Mouse (Mus musculus): Measurements from ENCODE around the gene Umad1. TPM values are rescaled to one million over a fixed set of nuclear protein-coding genes. Genes with fewer than 3 reads are reported as not detected.

Umad1 gene
- polyA plus RNA-seq (2012; fragmentation: generic; extraction: Trizol) = 5.9 TPM

- H3K79me2 ChIP-seq (ENCODE audit: control insufficient read depth, insufficient read depth) = peaks cover 24% of the 10 kb centered on the region
- H3K4me3 ChIP-seq = peak within 1 kb of the TSS; percentile 92
- peak within 1 kb of the TSS; percentile 96 for H3K4me2 ChIP-seq (ENCODE audit: low read depth)
- peak within 1 kb of the TSS; percentile 13 for H3ac ChIP-seq (ENCODE audit: control insufficient read depth, insufficient read length)
- TF ChIP-seq MYOD1 (IDR thresholded peaks at IDR 0.05; ENCODE audit: control insufficient read depth in 1 of 3, insufficient read length in 2 of 3, low read depth in 2 of 3) (no peak), MYOG (IDR thresholded peaks at IDR 0.05; ENCODE audit: control insufficient read depth in 1 of 3, insufficient read depth in 1 of 3, insufficient read length in 2 of 3, low read depth in 2 of 3) (no peak), POLR2A (IDR thresholded peaks at IDR 0.05; ENCODE audit: insufficient read length, low read depth) (peak; percentile 77), E2F4 (IDR thresholded peaks at IDR 0.05; ENCODE audit: insufficient read depth) (peak; percentile 76), CEBPB (IDR thresholded peaks at IDR 0.05; ENCODE audit: insufficient read depth, poor library complexity, severe bottlenecking) (0 out of 2 replicates have a peak, but pooled peaks have one; percentile 23), MAX (IDR thresholded peaks at IDR 0.05; ENCODE audit: low read depth) (no peak), POLR2AphosphoS2 (IDR thresholded peaks at IDR 0.05; ENCODE audit: insufficient read length, low read depth) (peak; percentile 79), USF1 (IDR thresholded peaks at IDR 0.05; ENCODE audit: low read depth) (no peak), SRF (IDR thresholded peaks at IDR 0.05; ENCODE audit: control insufficient read depth, insufficient read length, low read depth) (no peak), TCF12 (IDR thresholded peaks at IDR 0.05; ENCODE audit: insufficient read depth, poor library complexity, severe bottlenecking) (no peak), TCF3 (IDR thresholded peaks at IDR 0.05; ENCODE audit: insufficient read length, low read depth) (no peak), REST (IDR thresholded peaks at IDR 0.05; ENCODE audit: insufficient read depth, insufficient read length) (no peak)
- H3K27me3 ChIP-seq (ENCODE audit: control insufficient read depth, insufficient read depth, insufficient read length) = no peaks in the 10 kb centered on the region
- peaks cover 5% of the 10 kb centered on the region for H3K36me3 ChIP-seq (ENCODE audit: control insufficient read depth, insufficient read depth)
These were observed at the start of gene Umad1, which contains the start of the genes Rpa3 and Gm45062 for GRCm38 (mm10) chr6:8259004-8259666. Umad1 (plus strand) TSS chr6:8259288. Rpa3 (minus strand) TSS chr6:8259173. Gm45062 (plus strand) TSS chr6:8259450.

GRCm38 (mm10) chr6:8209866-8210186 is 49.3 kb upstream of the Umad1 start:
- Histone ChIP-seq H3ac (ENCODE audit: control insufficient read depth, insufficient read length) (peak overlapping the region; percentile 80), H3K4me3 (peak overlapping the region; percentile 35)
- TF ChIP-seq MAX (IDR thresholded peaks at IDR 0.05; ENCODE audit: low read depth) = no peak
- no peak for TF ChIP-seq POLR2A (IDR thresholded peaks at IDR 0.05; ENCODE audit: insufficient read length, low read depth)
- TF ChIP-seq SRF (IDR thresholded peaks at IDR 0.05; ENCODE audit: control insufficient read depth, insufficient read length, low read depth) = no peak
- no peak for TF ChIP-seq MYOG (IDR thresholded peaks at IDR 0.05; ENCODE audit: control insufficient read depth in 1 of 3, insufficient read depth in 1 of 3, insufficient read length in 2 of 3, low read depth in 2 of 3)

GRCm38 (mm10) chr6:8210661-8211060 is 48.4 kb upstream of the Umad1 start:
- TF ChIP-seq SRF (IDR thresholded peaks at IDR 0.05; ENCODE audit: control insufficient read depth, insufficient read length, low read depth) (no peak), POLR2A (IDR thresholded peaks at IDR 0.05; ENCODE audit: insufficient read length, low read depth) (no peak), E2F4 (IDR thresholded peaks at IDR 0.05; ENCODE audit: insufficient read depth) (no peak), MYOD1 (IDR thresholded peaks at IDR 0.05; ENCODE audit: control insufficient read depth in 1 of 3, insufficient read length in 2 of 3, low read depth in 2 of 3) (no peak), POLR2AphosphoS2 (IDR thresholded peaks at IDR 0.05; ENCODE audit: insufficient read length, low read depth) (no peak), CEBPB (IDR thresholded peaks at IDR 0.05; ENCODE audit: insufficient read depth, poor library complexity, severe bottlenecking) (no peak), REST (IDR thresholded peaks at IDR 0.05; ENCODE audit: insufficient read depth, insufficient read length) (no peak)
- Histone ChIP-seq H3K79me2 (ENCODE audit: control insufficient read depth, insufficient read depth) (peaks cover 21% of the 10 kb centered on the region), H3K4me2 (ENCODE audit: low read depth) (peak overlapping the region; percentile 90), H3ac (ENCODE audit: control insufficient read depth, insufficient read length) (no peak overlapping the region), H3K4me3 (peak overlapping the region; percentile 35), H3K36me3 (ENCODE audit: control insufficient read depth, insufficient read depth) (peaks cover 2% of the 10 kb centered on the region), H3K27me3 (ENCODE audit: control insufficient read depth, insufficient read depth, insufficient read length) (no peaks in the 10 kb centered on the region)

More at GRCm38 (mm10) chr6:8209866-8210186, 49.3 kb upstream of the Umad1 start:
- Histone ChIP-seq H3K79me2 (ENCODE audit: control insufficient read depth, insufficient read depth) (peaks cover 21% of the 10 kb centered on the region), H3K4me2 (ENCODE audit: low read depth) (peak overlapping the region; percentile 90), H3K27me3 (ENCODE audit: control insufficient read depth, insufficient read depth, insufficient read length) (no peaks in the 10 kb centered on the region), H3K36me3 (ENCODE audit: control insufficient read depth, insufficient read depth) (no peaks in the 10 kb centered on the region)

DNA sequence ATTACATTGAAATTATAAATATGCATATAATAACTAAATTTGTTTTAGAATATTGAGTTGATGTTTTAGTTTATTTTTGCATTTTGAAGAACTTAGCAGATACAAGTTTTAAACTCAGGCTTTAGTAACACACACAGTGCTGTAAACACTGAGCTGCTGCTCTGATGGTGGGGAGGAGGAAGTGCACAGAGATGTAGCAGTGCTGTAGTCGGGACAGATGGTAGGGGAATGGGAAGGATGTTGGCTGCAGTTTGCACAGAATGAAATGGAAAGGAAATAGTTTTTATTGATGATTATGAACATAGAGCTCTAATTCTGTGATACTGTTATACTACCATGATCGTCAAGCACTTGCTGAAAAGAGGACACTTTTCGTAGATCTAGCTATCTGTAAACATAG is 32.1 kb upstream of the Umad1 start:
- Histone ChIP-seq H3K36me3 (ENCODE audit: control insufficient read depth, insufficient read depth) (peaks cover 42% of the 10 kb centered on the region), H3ac (ENCODE audit: control insufficient read depth, insufficient read length) (no peak overlapping the region), H3K4me2 (ENCODE audit: low read depth) (no peak overlapping the region), H3K27me3 (ENCODE audit: control insufficient read depth, insufficient read depth, insufficient read length) (no peaks in the 10 kb centered on the region), H3K4me3 (no peak overlapping the region), H3K79me2 (ENCODE audit: control insufficient read depth, insufficient read depth) (no peaks in the 10 kb centered on the region)
- no peak for TF ChIP-seq POLR2AphosphoS2 (IDR thresholded peaks at IDR 0.05; ENCODE audit: insufficient read length, low read depth)
- no peak for TF ChIP-seq POLR2A (IDR thresholded peaks at IDR 0.05; ENCODE audit: insufficient read length, low read depth)
- TF ChIP-seq TCF3 (IDR thresholded peaks at IDR 0.05; ENCODE audit: insufficient read length, low read depth) = no peak
- TF ChIP-seq SRF (IDR thresholded peaks at IDR 0.05; ENCODE audit: control insufficient read depth, insufficient read length, low read depth) = no peak
- no peak for TF ChIP-seq USF1 (IDR thresholded peaks at IDR 0.05; ENCODE audit: low read depth)
- TF ChIP-seq MAX (IDR thresholded peaks at IDR 0.05; ENCODE audit: low read depth) = no peak
- TF ChIP-seq MYOG (IDR thresholded peaks at IDR 0.05; ENCODE audit: control insufficient read depth in 1 of 3, insufficient read depth in 1 of 3, insufficient read length in 2 of 3, low read depth in 2 of 3) = no peak
- TF ChIP-seq E2F4 (IDR thresholded peaks at IDR 0.05; ENCODE audit: insufficient read depth) = no peak
- TF ChIP-seq TCF12 (IDR thresholded peaks at IDR 0.05; ENCODE audit: insufficient read depth, poor library complexity, severe bottlenecking) = no peak
- no peak for TF ChIP-seq REST (IDR thresholded peaks at IDR 0.05; ENCODE audit: insufficient read depth, insufficient read length)
- no peak for TF ChIP-seq CEBPB (IDR thresholded peaks at IDR 0.05; ENCODE audit: insufficient read depth, poor library complexity, severe bottlenecking)
- TF ChIP-seq MYOD1 (IDR thresholded peaks at IDR 0.05; ENCODE audit: control insufficient read depth in 1 of 3, insufficient read length in 2 of 3, low read depth in 2 of 3) = no peak

DNA sequence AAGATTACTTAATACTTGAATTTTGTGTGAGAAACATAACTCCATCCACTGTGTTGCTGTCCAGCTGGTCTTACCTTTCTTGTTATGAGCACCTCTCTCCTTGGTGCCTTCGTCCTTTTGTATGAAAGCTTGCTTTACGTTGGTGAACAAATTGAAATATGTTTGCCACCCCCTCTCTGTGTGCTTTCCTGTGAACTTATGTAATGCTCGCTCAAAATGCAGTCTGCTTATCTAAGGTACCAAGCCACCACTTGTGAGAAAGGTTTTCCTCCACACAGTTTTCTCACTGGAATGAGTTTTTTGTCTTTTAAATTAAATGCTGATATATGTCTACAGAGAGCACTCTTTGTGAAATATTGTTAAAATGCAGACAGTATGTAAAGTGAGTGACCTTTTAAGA is 30.5 kb upstream of the Umad1 start:
- Histone ChIP-seq H3K4me3 (no peak overlapping the region), H3K4me2 (ENCODE audit: low read depth) (no peak overlapping the region), H3K36me3 (ENCODE audit: control insufficient read depth, insufficient read depth) (peaks cover 43% of the 10 kb centered on the region), H3ac (ENCODE audit: control insufficient read depth, insufficient read length) (no peak overlapping the region), H3K27me3 (ENCODE audit: control insufficient read depth, insufficient read depth, insufficient read length) (no peaks in the 10 kb centered on the region), H3K79me2 (ENCODE audit: control insufficient read depth, insufficient read depth) (no peaks in the 10 kb centered on the region)
- TF ChIP-seq CEBPB (IDR thresholded peaks at IDR 0.05; ENCODE audit: insufficient read depth, poor library complexity, severe bottlenecking) (no peak), MAX (IDR thresholded peaks at IDR 0.05; ENCODE audit: low read depth) (no peak), POLR2A (IDR thresholded peaks at IDR 0.05; ENCODE audit: insufficient read length, low read depth) (no peak), USF1 (IDR thresholded peaks at IDR 0.05; ENCODE audit: low read depth) (no peak), SRF (IDR thresholded peaks at IDR 0.05; ENCODE audit: control insufficient read depth, insufficient read length, low read depth) (no peak), MYOG (IDR thresholded peaks at IDR 0.05; ENCODE audit: control insufficient read depth in 1 of 3, insufficient read depth in 1 of 3, insufficient read length in 2 of 3, low read depth in 2 of 3) (no peak), TCF3 (IDR thresholded peaks at IDR 0.05; ENCODE audit: insufficient read length, low read depth) (no peak), REST (IDR thresholded peaks at IDR 0.05; ENCODE audit: insufficient read depth, insufficient read length) (no peak), E2F4 (IDR thresholded peaks at IDR 0.05; ENCODE audit: insufficient read depth) (no peak), MYOD1 (IDR thresholded peaks at IDR 0.05; ENCODE audit: control insufficient read depth in 1 of 3, insufficient read length in 2 of 3, low read depth in 2 of 3) (no peak), TCF12 (IDR thresholded peaks at IDR 0.05; ENCODE audit: insufficient read depth, poor library complexity, severe bottlenecking) (no peak)
